In genomic region chr10:45763160-45763955, GRCm38 (mm10) we compare ENCODE assay signal across 24 mouse cellular contexts.
A peak's percentile ranks its signal among the peaks of the same experiment; 100 is the strongest.
DNase-seq lines count a peak whose midpoint lies in the region; ATAC-seq and TF ChIP-seq lines count a peak whose summit lies in the region.
"Had no signal": no experiment of that assay in that cellular context is flagged by ENCODE, and none has a peak within 500 bp of the region (broad histone marks: within the 10 kb centered on the region; RNA-seq: fewer than 3 reads in every experiment).

No protein-coding gene starts in this region.

- no peaks in the 10 kb centered on the region for H3K9me3 ChIP-seq in forebrain, embryonic 13.5 days (replicated peaks)
- H3K9me3 ChIP-seq in forebrain, embryonic 10.5 days: no peaks in the 10 kb centered on the region
- no peaks in the 10 kb centered on the region for H3K9me3 ChIP-seq in kidney, postnatal 0 days (replicated peaks; ENCODE audit: low read length)
- H3K9me3 ChIP-seq in forebrain, embryonic 16.5 days (ENCODE audit: control insufficient read depth, low read length): no peaks in the 10 kb centered on the region
- H3K9me3 ChIP-seq: heart, embryonic 13.5 days; hindbrain, embryonic 15.5 days; kidney, embryonic 15.5 days; liver, embryonic 15.5 days; midbrain, embryonic 10.5 days; midbrain, embryonic 15.5 days had no signal

- H3K4me2 ChIP-seq in forebrain, embryonic 13.5 days: no peak overlapping the region
- no peak overlapping the region for H3K4me2 ChIP-seq in kidney, postnatal 0 days (ENCODE audit: low read length)
- H3K4me2 ChIP-seq in forebrain, embryonic 16.5 days (ENCODE audit: low read length): no peak overlapping the region
- H3K4me2 ChIP-seq: heart, embryonic 13.5 days; hindbrain, embryonic 15.5 days; kidney, embryonic 15.5 days; liver, embryonic 15.5 days; midbrain, embryonic 15.5 days had no signal

- H3K4me1 ChIP-seq in forebrain, embryonic 13.5 days: no peaks in the 10 kb centered on the region
- H3K4me1 ChIP-seq in forebrain, embryonic 10.5 days: no peaks in the 10 kb centered on the region
- no peaks in the 10 kb centered on the region for H3K4me1 ChIP-seq in kidney, postnatal 0 days (replicated peaks; ENCODE audit: insufficient read depth, low read length)
- H3K4me1 ChIP-seq in forebrain, embryonic 16.5 days (replicated peaks; ENCODE audit: control insufficient read depth, insufficient read depth, low read length): peaks cover 3% of the 10 kb centered on the region; the same call in 1 of the 2 replicates
- H3K4me1 ChIP-seq: hindbrain, embryonic 15.5 days; kidney, embryonic 15.5 days; liver, embryonic 15.5 days; midbrain, embryonic 10.5 days; midbrain, embryonic 15.5 days had no signal

- TF ChIP-seq CTCF in kidney, postnatal 0 days (IDR thresholded peaks at IDR 0.05; ENCODE audit: low read depth): no peak

- H3K27me3 ChIP-seq in forebrain, embryonic 13.5 days: no peaks in the 10 kb centered on the region
- H3K27me3 ChIP-seq in forebrain, embryonic 10.5 days (ENCODE audit: poor library complexity, severe bottlenecking): no peaks in the 10 kb centered on the region
- H3K27me3 ChIP-seq in kidney, postnatal 0 days (ENCODE audit: insufficient read depth, low read length): no peaks in the 10 kb centered on the region
- H3K27me3 ChIP-seq in forebrain, embryonic 16.5 days (replicated peaks; ENCODE audit: control insufficient read depth, insufficient read depth, low read length): no peaks in the 10 kb centered on the region
- H3K27me3 ChIP-seq: heart, embryonic 13.5 days; hindbrain, embryonic 15.5 days; kidney, embryonic 15.5 days; liver, embryonic 15.5 days; midbrain, embryonic 15.5 days had no signal

- DNase-seq in forebrain, embryonic 10.5 days (ENCODE audit: extremely low spot score, low spot score): no peak
- DNase-seq in kidney, postnatal 0 days (ENCODE audit: low spot score): peak; percentile 13
- no peak for DNase-seq in kidney, postnatal 25 days
- peak; percentile 15 for DNase-seq in 3T3-L1 (ENCODE audit: low read depth, low spot score)
- DNase-seq in layer of hippocampus, adult 11-12 months (ENCODE audit: low spot score): no peak
- DNase-seq: adrenal gland, postnatal 14 days; cerebellum, adult 18-20 months; cerebellum, postnatal 10 days; gastrocnemius, postnatal 10 days; heart, postnatal 10 days; kidney, adult 18-20 months; kidney, postnatal 4 days; right cerebral cortex, adult 18-20 months; thymus, adult 18-20 months; thymus, postnatal 25 days had no signal

- no peak overlapping the region for H3K4me3 ChIP-seq in forebrain, embryonic 13.5 days
- no peak overlapping the region for H3K4me3 ChIP-seq in forebrain, embryonic 10.5 days
- H3K4me3 ChIP-seq in kidney, postnatal 0 days (replicated peaks; ENCODE audit: low read depth, low read length): no peak overlapping the region
- no peak overlapping the region for H3K4me3 ChIP-seq in forebrain, embryonic 16.5 days (replicated peaks; ENCODE audit: low read length)
- H3K4me3 ChIP-seq: heart, embryonic 13.5 days; hindbrain, embryonic 15.5 days; kidney, embryonic 15.5 days; liver, embryonic 15.5 days; midbrain, embryonic 10.5 days; midbrain, embryonic 15.5 days had no signal

- WGBS in forebrain, embryonic 13.5 days: 88% methylated on average over 10 of the region's 10 CpGs
- 93% methylated on average over 10 of the region's 10 CpGs for WGBS in forebrain, embryonic 10.5 days
- 75% methylated on average over 10 of the region's 10 CpGs for WGBS in kidney, postnatal 0 days
- WGBS in forebrain, embryonic 16.5 days: 71% methylated on average over 10 of the region's 10 CpGs

- peak; percentile 58; the same call in 1 of the 2 replicates for ATAC-seq in forebrain, embryonic 13.5 days
- ATAC-seq in kidney, postnatal 0 days (replicated peaks; ENCODE audit: low FRiP score, low read depth): no peak
- peak; percentile 87 for ATAC-seq in forebrain, embryonic 16.5 days
- ATAC-seq: midbrain, embryonic 15.5 days had no signal

- H3K27ac ChIP-seq in forebrain, embryonic 13.5 days: no peak overlapping the region
- no peak overlapping the region for H3K27ac ChIP-seq in forebrain, embryonic 10.5 days
- H3K27ac ChIP-seq in kidney, postnatal 0 days: no peak overlapping the region
- peak overlapping the region; percentile 58 for H3K27ac ChIP-seq in forebrain, embryonic 16.5 days (ENCODE audit: low read length)
- H3K27ac ChIP-seq: heart, embryonic 13.5 days; hindbrain, embryonic 15.5 days; kidney, embryonic 15.5 days; liver, embryonic 15.5 days; midbrain, embryonic 10.5 days; midbrain, embryonic 15.5 days; stomach, postnatal 0 days had no signal

- H3K9ac ChIP-seq in forebrain, embryonic 13.5 days: no peak overlapping the region
- no peak overlapping the region for H3K9ac ChIP-seq in kidney, postnatal 0 days (ENCODE audit: low read depth, low read length)
- no peak overlapping the region for H3K9ac ChIP-seq in forebrain, embryonic 16.5 days (replicated peaks; ENCODE audit: low read depth, low read length)
- H3K9ac ChIP-seq: heart, embryonic 13.5 days; hindbrain, embryonic 15.5 days; kidney, embryonic 15.5 days; liver, embryonic 15.5 days; midbrain, embryonic 15.5 days had no signal

- no peaks in the 10 kb centered on the region for H3K36me3 ChIP-seq in forebrain, embryonic 13.5 days (ENCODE audit: poor library complexity, severe bottlenecking)
- H3K36me3 ChIP-seq in forebrain, embryonic 10.5 days (replicated peaks): no peaks in the 10 kb centered on the region
- H3K36me3 ChIP-seq in kidney, postnatal 0 days (ENCODE audit: insufficient read depth, low read length): no peaks in the 10 kb centered on the region
- no peaks in the 10 kb centered on the region for H3K36me3 ChIP-seq in forebrain, embryonic 16.5 days (ENCODE audit: control insufficient read depth, insufficient read depth)
- H3K36me3 ChIP-seq: heart, embryonic 13.5 days; hindbrain, embryonic 15.5 days; kidney, embryonic 15.5 days; liver, embryonic 15.5 days; midbrain, embryonic 10.5 days; midbrain, embryonic 15.5 days had no signal

Comparison
In these comparisons a context has a peak if more than half of its experiments do, and no peak if none do; other contexts are left out.
1. DNase-seq: peak in kidney, postnatal 0 days (single experiment) and 3T3-L1 (single experiment); none in forebrain, embryonic 10.5 days (single experiment), kidney, postnatal 25 days (0 of 2) and layer of hippocampus, adult 11-12 months (single experiment).